Mouse (Mus musculus): ENCODE results near the gene Fam53a. TPM values are rescaled to one million over a fixed set of nuclear protein-coding genes. Genes with fewer than 3 reads are reported as not detected.

The Fam53a gene
- total and polyA plus RNA-seq, 3 experiments, result 26.1 to 74.4 (median 28.5) TPM

Other genes with a start within 250 kb of the Fam53a start
- gene Nkx1-1, start 195.7 kb downstream of the Fam53a start, total RNA-seq (2021), result not detected
- not detected in 2 replicates for gene Nkx1-1, start 195.7 kb downstream of the Fam53a start, polyA plus RNA-seq (2012; rRNA removed)
- under 1 TPM; 0.26 to 0.69 TPM for gene Gm9903, start 290 bp upstream of the Fam53a start, total RNA-seq (2021)
- 0.09 and 0.15 TPM in 2 replicates for gene Gm9903, start 290 bp upstream of the Fam53a start, polyA plus RNA-seq (2012; rRNA removed)
- gene Slbp, start 22.9 kb upstream of the Fam53a start, total RNA-seq (2021), result 10 to 100 TPM; 29.4 to 37.7 TPM
- gene Slbp, start 22.9 kb upstream of the Fam53a start, polyA plus RNA-seq (2012; rRNA removed), result 17.8 and 25.0 TPM in 2 replicates
- gene Tacc3, start 28.5 kb upstream of the Fam53a start, total RNA-seq (2021), result 1 to 10 TPM; 4.4 to 5.4 TPM
- gene Tacc3, start 28.5 kb upstream of the Fam53a start, polyA plus RNA-seq (2012; rRNA removed), result 2.3 and 3.6 TPM in 2 replicates
- gene Tmem129, start 28.8 kb upstream of the Fam53a start, total RNA-seq (2021), result 10 to 100 TPM; 27.5 to 31.0 TPM
- gene Tmem129, start 28.8 kb upstream of the Fam53a start, polyA plus RNA-seq (2012; rRNA removed), result 80.4 and 90.5 TPM in 2 replicates
- gene Fgfr3, start 92.0 kb upstream of the Fam53a start, total RNA-seq (2021), result 1 to 10 TPM; 2.2 to 3.6 TPM
- gene Fgfr3, start 92.0 kb upstream of the Fam53a start, polyA plus RNA-seq (2012; rRNA removed), result 3.7 and 5.2 TPM in 2 replicates
- 100 to 1,000 TPM; 125 to 156 TPM for gene Letm1, start 153.2 kb upstream of the Fam53a start, total RNA-seq (2021)
- gene Letm1, start 153.2 kb upstream of the Fam53a start, polyA plus RNA-seq (2012; rRNA removed), result 116 and 149 TPM in 2 replicates
- 10 to 100 TPM; 32.8 to 37.4 TPM for gene Nsd2, start 191.1 kb upstream of the Fam53a start, total RNA-seq (2021)
- 3.4 and 3.9 TPM in 2 replicates for gene Nsd2, start 191.1 kb upstream of the Fam53a start, polyA plus RNA-seq (2012; rRNA removed)